Mouse (Mus musculus) limb, embryonic 11.5 days (tissue): Measurements from ENCODE around the gene Herc4. TPM values are rescaled to one million over a fixed set of nuclear protein-coding genes. Genes with fewer than 3 reads are reported as not detected.

Experiments used
- ATAC-seq: fragments of 200-750 bp; cut with Nextera tagmentation; 2 replicates; pipeline ENCODE4 v1.8.0; 2017; ENCODE audit warnings: low read depth; ENCODE audit not compliant: insufficient number of reproducible peaks, low FRiP score, low TSS enrichment
- DNase-seq: peaks from one replicate; pipeline ENCODE4 v3.0.0-alpha.2; 2015; ENCODE audit warnings: low spot score
- H3K27ac ChIP-seq: fragments of 300-500 bp; sonication (generic); replicated peaks from 2 replicates; pipeline ENCODE4 v1.5.1; 2014; ENCODE audit warnings: low read depth, mild to moderate bottlenecking, low read length
- H3K27me3 ChIP-seq: fragments of 300-500 bp; sonication (generic); 2 replicates; pipeline ENCODE4 v1.6.1; 2014; ENCODE audit warnings: mild to moderate bottlenecking, low read length, mixed read lengths; ENCODE audit not compliant: control insufficient read depth, insufficient read depth
- H3K36me3 ChIP-seq: fragments of 300-500 bp; sonication (generic); 2 replicates; pipeline ENCODE4 v1.6.1; 2014; ENCODE audit warnings: mild to moderate bottlenecking, low read length, moderate library complexity, mixed read lengths; ENCODE audit not compliant: control insufficient read depth, insufficient read depth
- H3K4me1 ChIP-seq: fragments of 300-500 bp; sonication (generic); 2 replicates; pipeline ENCODE4 v1.6.1; 2014; ENCODE audit warnings: low read length, mixed read lengths; ENCODE audit not compliant: control insufficient read depth, insufficient read depth
- H3K4me2 ChIP-seq: fragments of 300-500 bp; sonication (generic); 2 replicates; pipeline ENCODE4 v1.6.1; 2014; ENCODE audit warnings: low read depth, mild to moderate bottlenecking, moderate library complexity; ENCODE audit not compliant: severe bottlenecking
- H3K4me3 ChIP-seq: fragments of 300-500 bp; sonication (generic); 2 replicates; pipeline ENCODE4 v1.5.1; 2014; ENCODE audit warnings: low read depth, low read length
- H3K9ac ChIP-seq: fragments of 300-500 bp; sonication (generic); 2 replicates; pipeline ENCODE4 v1.6.1; 2014; ENCODE audit warnings: mild to moderate bottlenecking, low read length
- H3K9me3 ChIP-seq: fragments of 300-500 bp; sonication (generic); 2 replicates; pipeline ENCODE4 v1.6.1; 2016; ENCODE audit warnings: low read length; ENCODE audit not compliant: control insufficient read depth
- WGBS: fragments of 180-500 bp; shearing (Covaris S2); extraction: QIAGEN DNeasy Blood & Tissue Kit; methylation state at CpG from one replicate; pipeline ENCODE4 v1.1.7; 2014; 5-methylcytosine and 5-hydroxymethylcytosine counted together
- polyA plus RNA-seq: library from polyadenylated mRNA; unstranded; fragments of >200 nt; fragmentation: Nextera tagmentation; extraction: Ambion mirVana; gene quantifications from 2 replicates; pipeline ENCODE4 v1.2.1, GENCODE M21; 2014

Gene Herc4
- polyA plus RNA-seq, 1 experiment from 2014 or later, result 50.8 TPM

GRCm38 (mm10) chr10:63240868-63241271, 2.7 kb upstream of the Herc4 start:
- Histone ChIP-seq H3K4me2 (no peak overlapping the region), H3K4me3 (no peak overlapping the region), H3K27ac (no peak overlapping the region), H3K4me1 (no peaks in the 10 kb centered on the region), H3K36me3 (no peaks in the 10 kb centered on the region), H3K27me3 (no peaks in the 10 kb centered on the region), H3K9ac (no peak overlapping the region), H3K9me3 (no peaks in the 10 kb centered on the region)
- no peak for ATAC-seq
- DNase-seq, result no peak
- 64% methylated on average over 2 of the region's 2 CpGs for WGBS

- H3K4me2 ChIP-seq, result peak overlapping the region; percentile 48
- H3K9me3 ChIP-seq, result no peaks in the 10 kb centered on the region
- H3K27me3 ChIP-seq, result no peaks in the 10 kb centered on the region
- 31% methylated on average over 12 of the region's 12 CpGs for WGBS
- DNase-seq (no peak), ATAC-seq (no peak)
- peak overlapping the region; percentile 82 for H3K4me3 ChIP-seq
- no peak overlapping the region for H3K27ac ChIP-seq
- H3K4me1 ChIP-seq, result no peaks in the 10 kb centered on the region
- H3K9ac ChIP-seq, result peak overlapping the region; percentile 9; the same call in 1 of the 2 replicates
- no peaks in the 10 kb centered on the region for H3K36me3 ChIP-seq
These were observed 693 bp upstream of the Herc4 start for GRCm38 (mm10) chr10:63242798-63243435.

DNA sequence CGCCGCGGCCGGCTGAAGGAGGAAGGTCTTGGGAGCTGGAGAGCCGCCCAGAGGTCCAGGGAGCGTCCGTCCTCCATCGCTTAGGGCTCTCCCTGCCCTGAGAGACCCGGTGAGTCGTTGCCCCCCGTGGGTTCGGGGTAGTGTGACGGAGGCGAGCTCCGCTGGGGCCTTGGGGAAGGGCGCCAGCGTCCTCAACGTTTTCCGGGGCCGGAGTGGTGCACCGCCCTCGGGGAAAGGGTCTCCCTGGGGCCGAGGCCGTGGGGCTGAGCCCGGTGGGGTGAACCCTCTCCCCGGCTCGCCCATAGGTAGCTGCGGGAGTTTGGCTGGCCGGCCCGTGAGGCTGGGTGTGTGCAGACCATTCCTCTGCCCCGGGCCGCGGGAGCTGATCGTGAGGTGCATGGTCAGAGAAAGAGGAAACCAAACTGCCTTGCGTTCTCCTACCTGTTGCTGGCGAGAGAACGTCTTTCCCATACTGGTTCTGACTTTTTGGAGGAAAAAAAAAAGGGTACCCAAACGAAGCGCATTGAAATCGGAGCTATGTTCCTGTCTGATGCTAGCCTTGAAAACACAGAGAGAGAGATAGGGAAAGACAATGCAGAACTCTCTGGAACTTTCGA, 553 bp downstream of the Herc4 start:
- peak; percentile 84 for ATAC-seq
- no peaks in the 10 kb centered on the region for H3K36me3 ChIP-seq
- peak overlapping the region; percentile 92 for H3K27ac ChIP-seq
- no peaks in the 10 kb centered on the region for H3K9me3 ChIP-seq
- no peak for DNase-seq
- H3K4me2 ChIP-seq, result peak overlapping the region; percentile 62
- under 1% methylated on average over 40 of the region's 41 CpGs for WGBS
- H3K27me3 ChIP-seq, result no peaks in the 10 kb centered on the region
- H3K4me1 ChIP-seq, result no peaks in the 10 kb centered on the region
- peak overlapping the region; percentile 78 for H3K9ac ChIP-seq
- peak overlapping the region; percentile 82 for H3K4me3 ChIP-seq

DNA sequence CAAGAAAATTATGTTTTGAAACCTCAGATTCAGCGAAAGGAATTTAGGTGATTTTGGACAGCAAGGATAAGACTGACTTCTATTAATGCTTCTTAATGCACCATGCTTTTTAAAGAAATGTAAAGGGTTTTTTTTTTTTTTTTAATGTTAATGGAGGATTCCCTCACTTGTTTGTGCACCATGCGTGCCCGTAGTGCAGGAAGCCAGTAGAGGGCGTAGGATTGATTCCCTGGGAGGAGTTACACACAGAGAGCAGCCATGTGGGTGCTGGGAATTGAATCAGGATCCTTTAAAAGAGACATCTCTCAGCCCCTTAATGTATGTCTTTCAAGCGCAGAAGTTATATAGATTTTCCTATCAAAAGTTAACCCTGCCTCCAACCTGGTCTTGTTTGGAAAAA, 1.1 kb downstream of the Herc4 start:
- Histone ChIP-seq H3K9me3 (no peaks in the 10 kb centered on the region), H3K4me2 (peak overlapping the region; percentile 62), H3K27me3 (no peaks in the 10 kb centered on the region), H3K36me3 (no peaks in the 10 kb centered on the region), H3K4me1 (no peaks in the 10 kb centered on the region), H3K4me3 (peak overlapping the region; percentile 82), H3K9ac (no peak overlapping the region; the same call in 1 of the 2 replicates), H3K27ac (no peak overlapping the region; the same call in 1 of the 2 replicates)
- ATAC-seq (no peak), DNase-seq (peak; percentile 40)
- 15% methylated on average over 5 of the region's 5 CpGs for WGBS

DNA sequence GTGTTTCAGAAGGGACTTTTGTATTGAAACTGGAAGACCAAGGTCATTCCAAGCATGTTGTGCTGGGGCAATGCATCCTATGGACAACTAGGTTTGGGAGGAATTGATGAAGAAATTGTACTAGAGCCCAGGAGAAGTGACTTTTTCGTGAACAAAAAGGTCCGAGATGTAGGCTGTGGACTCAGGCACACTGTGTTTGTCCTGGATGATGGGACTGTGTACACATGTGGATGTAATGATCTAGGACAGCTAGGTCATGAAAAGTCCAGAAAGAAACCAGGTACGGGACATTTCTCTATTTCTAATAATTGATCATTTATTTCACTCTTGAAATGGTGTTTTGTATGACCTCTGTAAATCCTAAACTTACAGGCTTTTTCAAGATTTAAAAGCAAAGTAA, 2.2 kb downstream of the Herc4 start:
- Histone ChIP-seq H3K27ac (no peak overlapping the region), H3K4me2 (no peak overlapping the region), H3K9ac (no peak overlapping the region), H3K36me3 (no peaks in the 10 kb centered on the region), H3K27me3 (no peaks in the 10 kb centered on the region), H3K4me1 (no peaks in the 10 kb centered on the region), H3K4me3 (no peak overlapping the region), H3K9me3 (no peaks in the 10 kb centered on the region)
- no peak for ATAC-seq
- DNase-seq, result no peak
- WGBS, result 95% methylated on average over 3 of the region's 3 CpGs

DNA sequence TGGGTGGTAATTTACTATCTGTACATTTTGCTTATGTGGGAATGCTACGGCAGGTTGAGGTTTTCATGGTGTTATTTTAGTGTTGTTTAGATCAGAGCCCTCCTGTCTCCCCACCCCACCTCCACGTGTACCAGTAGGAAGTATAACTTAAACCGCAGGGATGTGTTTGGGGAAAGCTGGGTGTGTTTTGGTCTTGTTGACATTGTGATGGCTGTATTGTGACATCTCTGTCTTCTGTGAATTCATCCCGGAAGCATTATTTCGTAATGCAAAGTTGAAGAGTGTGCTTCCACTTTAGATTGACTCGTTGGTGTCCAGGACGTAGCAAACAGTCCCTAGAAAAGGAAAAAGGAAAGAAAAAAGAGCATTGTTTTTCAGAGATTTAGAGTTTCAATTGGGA, 3.8 kb downstream of the Herc4 start:
- no peak overlapping the region for H3K4me2 ChIP-seq
- H3K4me3 ChIP-seq, result no peak overlapping the region
- H3K27ac ChIP-seq, result no peak overlapping the region
- no peak overlapping the region for H3K9ac ChIP-seq
- no peaks in the 10 kb centered on the region for H3K27me3 ChIP-seq
- DNase-seq (no peak), ATAC-seq (no peak)
- H3K4me1 ChIP-seq, result no peaks in the 10 kb centered on the region
- no peaks in the 10 kb centered on the region for H3K36me3 ChIP-seq
- H3K9me3 ChIP-seq, result no peaks in the 10 kb centered on the region
- WGBS, result 93% methylated on average over 7 of the region's 7 CpGs

DNA sequence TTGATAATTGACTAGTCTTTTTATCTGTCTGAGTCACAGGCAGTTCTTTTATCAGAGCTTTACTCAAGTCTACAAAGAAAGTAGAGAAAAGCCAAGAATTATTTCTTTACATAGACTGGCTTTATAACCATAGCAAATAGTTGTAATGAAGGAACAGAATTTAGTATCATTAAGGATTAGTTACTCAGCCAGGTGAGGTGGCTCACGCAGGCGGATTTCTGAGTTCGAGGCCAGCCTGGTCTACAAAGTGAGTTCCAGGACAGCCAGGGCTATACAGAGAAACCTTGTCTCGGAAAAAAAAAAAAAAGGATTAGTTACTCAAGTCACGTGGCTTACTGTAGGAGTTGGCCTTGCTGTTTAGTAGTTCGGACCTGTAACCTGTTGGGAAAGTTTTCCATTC, 4.8 kb downstream of the Herc4 start:
- Histone ChIP-seq H3K9me3 (no peaks in the 10 kb centered on the region), H3K9ac (no peak overlapping the region), H3K36me3 (no peaks in the 10 kb centered on the region; the same call in 1 of the 2 replicates), H3K4me3 (no peak overlapping the region), H3K4me1 (no peaks in the 10 kb centered on the region), H3K4me2 (no peak overlapping the region), H3K27ac (no peak overlapping the region), H3K27me3 (no peaks in the 10 kb centered on the region)
- WGBS, result 93% methylated on average over 6 of the region's 6 CpGs
- ATAC-seq, result no peak
- no peak for DNase-seq

- H3K4me1 ChIP-seq, result no peaks in the 10 kb centered on the region
- H3K4me2 ChIP-seq, result no peak overlapping the region
- H3K27me3 ChIP-seq, result no peaks in the 10 kb centered on the region
- no peak overlapping the region for H3K9ac ChIP-seq
- no peaks in the 10 kb centered on the region; the same call in 1 of the 2 replicates for H3K36me3 ChIP-seq
- no peak overlapping the region for H3K27ac ChIP-seq
- no peak for ATAC-seq
- no peak overlapping the region for H3K4me3 ChIP-seq
- no peaks in the 10 kb centered on the region for H3K9me3 ChIP-seq
- no peak for DNase-seq
- WGBS, result 86% methylated on average over 3 of the region's 3 CpGs
These were observed 15.1 kb downstream of the Herc4 start for GRCm38 (mm10) chr10:63258696-63259095.
